Mouse (Mus musculus) heart, embryonic 14.5 days (tissue): ENCODE measurements around the gene Tmem230. TPM values are rescaled to one million over a fixed set of nuclear protein-coding genes. Genes with fewer than 3 reads are reported as not detected.

Experiments
- ATAC-seq: fragments of 200-750 bp; cut with Nextera tagmentation; 2 replicates; pipeline ENCODE4 v1.8.0; 2017; ENCODE audit warnings: low read depth, moderate TSS enrichment; ENCODE audit not compliant: insufficient number of reproducible peaks, insufficient read depth, low FRiP score
- H3K27ac ChIP-seq, 2 experiments: fragments of 200-500 bp in 1 of 2; fragments of 300-500 bp in 1 of 2; sonication (generic) in 1 of 2; replicated peaks in 1 of 2; 2 replicates each; pipeline ENCODE4 v1.5.1; 2012 to 2014; ENCODE audit warnings: low read depth in 2 of 2, low read length in 2 of 2, control low read depth in 1 of 2, mild to moderate bottlenecking in 1 of 2, mixed read lengths in 1 of 2; ENCODE audit not compliant: control insufficient read depth in 1 of 2, insufficient read depth in 1 of 2
- H3K27me3 ChIP-seq: fragments of 300-500 bp; sonication (generic); 2 replicates; pipeline ENCODE4 v1.6.1; 2014; ENCODE audit warnings: mild to moderate bottlenecking, low read length, control low read depth; ENCODE audit not compliant: control insufficient read depth, insufficient read depth
- H3K36me3 ChIP-seq: fragments of 300-500 bp; sonication (generic); 2 replicates; pipeline ENCODE4 v1.6.1; 2014; ENCODE audit warnings: mild to moderate bottlenecking, control low read depth, low read length, mixed read lengths; ENCODE audit not compliant: control insufficient read depth, insufficient read depth
- H3K4me1 ChIP-seq, 2 experiments: fragments of 200-500 bp in 1 of 2; fragments of 300-500 bp in 1 of 2; sonication (generic) in 1 of 2; 2 replicates each; pipeline ENCODE4 v1.6.1; 2012 to 2014; ENCODE audit warnings: low read length in 2 of 2, control low read depth in 1 of 2, mixed read lengths in 1 of 2; ENCODE audit not compliant: control insufficient read depth in 2 of 2, insufficient read depth in 2 of 2
- H3K4me2 ChIP-seq: fragments of 300-500 bp; sonication (generic); 2 replicates; pipeline ENCODE4 v1.6.1; 2014; ENCODE audit warnings: mild to moderate bottlenecking, low read length
- H3K4me3 ChIP-seq, 2 experiments: fragments of 200-500 bp in 1 of 2; fragments of 300-500 bp in 1 of 2; sonication (generic) in 1 of 2; 2 replicates each; pipeline ENCODE4 v1.5.1; 2012 to 2014; ENCODE audit warnings: low read length in 2 of 2, mild to moderate bottlenecking in 2 of 2, control low read depth in 1 of 2, low read depth in 1 of 2, moderate library complexity in 1 of 2; ENCODE audit not compliant: control insufficient read depth in 1 of 2, insufficient read depth in 1 of 2
- H3K9ac ChIP-seq: fragments of 300-500 bp; sonication (generic); 2 replicates; pipeline ENCODE4 v1.6.1; 2014; ENCODE audit warnings: mild to moderate bottlenecking, low read length
- H3K9me3 ChIP-seq: fragments of 300-500 bp; sonication (generic); 2 replicates; pipeline ENCODE4 v1.6.1; 2016; ENCODE audit warnings: low read length, control low read depth; ENCODE audit not compliant: control insufficient read depth
- WGBS: fragments of 180-500 bp; shearing (Covaris S2); extraction: QIAGEN DNeasy Blood & Tissue Kit; methylation state at CpG from one replicate; pipeline ENCODE4 v1.1.7; 2014; 5-methylcytosine and 5-hydroxymethylcytosine counted together
- polyA plus RNA-seq: library from polyadenylated mRNA; unstranded; fragments of >200 nt; fragmentation: Nextera tagmentation; extraction: Ambion mirVana; gene quantifications from 2 replicates; pipeline ENCODE4 v1.2.1, GENCODE M21; 2014

Gene Tmem230
- polyA plus RNA-seq, 1 experiment from 2014 or later = 46.7 TPM

DNA sequence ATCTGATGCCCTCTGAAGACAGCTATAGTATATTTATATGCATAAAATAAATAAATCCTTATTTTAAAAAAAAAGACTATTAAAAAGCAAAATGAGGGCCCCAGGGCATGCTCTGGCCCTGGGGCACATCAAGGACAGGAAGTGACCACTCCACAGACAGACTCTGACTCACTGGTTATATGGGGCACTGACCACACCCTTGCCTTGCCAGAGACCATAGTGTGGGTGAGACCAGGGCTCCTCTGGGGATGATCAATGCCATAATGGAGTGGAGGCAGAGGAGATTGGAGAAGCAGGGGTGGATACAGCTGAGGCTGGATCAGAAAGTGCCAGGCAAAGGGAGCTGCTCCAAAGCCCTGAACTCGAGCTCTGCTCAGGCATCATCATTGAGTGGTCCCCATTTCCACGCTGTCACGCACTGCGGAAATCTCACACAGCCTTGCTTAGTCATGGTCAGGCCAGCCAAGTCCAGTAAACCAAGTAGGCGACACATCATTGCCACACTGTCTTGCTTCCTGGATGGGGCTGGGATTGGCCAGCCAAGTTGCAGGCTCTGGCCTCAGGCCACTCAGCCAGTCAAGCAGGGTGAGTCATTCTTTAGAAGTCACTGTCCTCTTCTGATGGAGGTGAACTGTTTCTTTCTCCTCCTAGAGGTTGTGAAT is 35.5 kb downstream of the Tmem230 start:
- H3K4me1 ChIP-seq = no peaks in the 10 kb centered on the region
- 83% methylated on average over 5 of the region's 5 CpGs for WGBS
- H3K27ac ChIP-seq = no peak overlapping the region
- no peak overlapping the region for H3K4me3 ChIP-seq
- H3K4me2 ChIP-seq = no peak overlapping the region
- no peak for ATAC-seq
- H3K9ac ChIP-seq = no peak overlapping the region
- no peaks in the 10 kb centered on the region for H3K36me3 ChIP-seq
- H3K9me3 ChIP-seq = no peaks in the 10 kb centered on the region
- no peaks in the 10 kb centered on the region for H3K27me3 ChIP-seq

DNA sequence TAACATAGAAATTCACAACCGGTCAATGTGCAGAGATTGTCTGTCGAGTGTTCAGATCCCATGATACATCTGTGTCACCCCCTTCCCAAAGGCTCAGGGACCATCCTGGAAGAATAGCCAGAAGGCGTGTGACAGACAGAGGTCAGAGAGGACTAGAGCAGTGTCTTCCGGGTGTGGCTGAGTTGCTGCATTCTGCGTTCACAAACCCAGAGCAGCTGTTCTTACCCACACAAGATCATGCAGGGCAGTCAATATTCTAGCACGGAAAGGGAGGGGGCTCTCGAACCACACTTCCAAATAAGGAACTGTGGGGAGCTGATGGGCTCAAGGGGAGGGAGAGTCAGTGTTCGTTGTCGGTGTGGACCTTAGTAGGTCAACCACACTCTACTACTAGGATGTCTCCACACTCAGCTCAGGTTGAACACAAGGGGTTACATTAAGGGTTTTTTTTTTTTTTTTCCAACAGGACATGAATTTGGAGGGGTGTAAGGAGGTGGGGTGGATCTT is 36.7 kb downstream of the Tmem230 start:
- Histone ChIP-seq H3K4me3 (no peak overlapping the region), H3K36me3 (no peaks in the 10 kb centered on the region), H3K4me2 (no peak overlapping the region), H3K27me3 (no peaks in the 10 kb centered on the region), H3K9me3 (no peaks in the 10 kb centered on the region), H3K27ac (no peak overlapping the region), H3K4me1 (no peaks in the 10 kb centered on the region), H3K9ac (no peak overlapping the region)
- ATAC-seq = no peak
- WGBS = 83% methylated on average over 9 of the region's 9 CpGs

DNA sequence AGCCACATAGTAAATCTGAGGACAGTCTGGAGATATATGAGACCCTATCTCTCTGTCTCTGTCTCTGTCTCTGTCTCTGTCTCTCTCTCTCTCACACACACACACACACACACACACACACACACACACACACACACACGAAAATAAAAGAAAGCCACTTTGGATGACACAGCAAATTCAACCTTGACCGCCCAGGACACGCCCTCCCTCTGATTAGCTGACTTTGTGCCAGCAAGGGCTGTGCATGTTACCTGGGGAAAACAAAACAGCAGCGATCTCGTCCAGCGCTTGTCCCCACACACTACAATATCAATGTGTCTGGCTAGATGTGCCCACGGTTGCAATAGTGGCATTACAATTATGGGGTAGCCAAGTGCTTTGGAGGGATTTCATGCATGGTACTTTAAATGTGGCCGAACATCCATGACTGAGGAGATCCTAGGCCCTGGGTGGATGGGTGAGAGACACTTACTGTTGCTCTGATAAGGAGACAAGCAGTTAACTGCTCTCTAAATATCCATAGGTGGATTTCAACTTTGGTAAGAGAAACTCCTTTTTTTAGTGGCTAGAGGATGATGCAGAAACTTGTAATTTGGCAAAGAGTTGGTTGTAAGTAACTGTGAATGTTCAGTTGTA is 39.2 kb downstream of the Tmem230 start:
- ATAC-seq = no peak
- H3K4me3 ChIP-seq = no peak overlapping the region
- no peak overlapping the region for H3K27ac ChIP-seq
- no peak overlapping the region for H3K9ac ChIP-seq
- H3K4me1 ChIP-seq = no peaks in the 10 kb centered on the region
- H3K36me3 ChIP-seq = no peaks in the 10 kb centered on the region
- 75% methylated on average over 8 of the region's 8 CpGs for WGBS
- H3K27me3 ChIP-seq = no peaks in the 10 kb centered on the region
- H3K4me2 ChIP-seq = no peak overlapping the region
- no peaks in the 10 kb centered on the region for H3K9me3 ChIP-seq

DNA sequence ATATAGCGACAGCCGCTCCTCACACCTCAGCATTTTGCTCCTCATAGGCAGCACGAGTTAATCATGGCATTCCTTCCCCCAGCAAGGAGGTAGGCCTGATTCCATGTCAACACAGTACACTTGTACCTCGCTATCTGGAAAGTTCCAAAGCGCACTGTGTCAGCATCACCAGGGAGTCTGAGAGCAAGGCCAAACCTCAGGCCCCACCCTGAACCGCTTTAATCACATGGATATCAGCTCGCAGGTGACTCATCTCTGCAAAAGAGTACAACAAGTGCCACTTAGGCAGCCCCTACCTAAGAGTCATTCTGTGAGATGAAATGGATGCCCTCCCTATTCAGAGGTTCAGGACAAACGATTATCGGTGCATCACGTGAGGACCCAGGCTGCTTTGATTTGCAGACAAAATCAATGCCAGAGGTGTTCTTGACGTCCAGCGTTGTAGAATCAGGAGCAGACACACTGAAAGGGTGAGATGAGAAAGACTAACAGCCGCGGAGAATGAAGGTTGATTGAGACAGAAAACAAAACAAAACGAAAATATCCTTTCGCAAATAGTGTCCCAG is 41.2 kb downstream of the Tmem230 start:
- Histone ChIP-seq H3K9ac (no peak overlapping the region), H3K4me1 (no peaks in the 10 kb centered on the region), H3K9me3 (no peaks in the 10 kb centered on the region), H3K36me3 (no peaks in the 10 kb centered on the region), H3K27ac (no peak overlapping the region), H3K27me3 (no peaks in the 10 kb centered on the region), H3K4me3 (no peak overlapping the region), H3K4me2 (no peak overlapping the region)
- WGBS = 55% methylated on average over 16 of the region's 16 CpGs
- no peak for ATAC-seq

DNA sequence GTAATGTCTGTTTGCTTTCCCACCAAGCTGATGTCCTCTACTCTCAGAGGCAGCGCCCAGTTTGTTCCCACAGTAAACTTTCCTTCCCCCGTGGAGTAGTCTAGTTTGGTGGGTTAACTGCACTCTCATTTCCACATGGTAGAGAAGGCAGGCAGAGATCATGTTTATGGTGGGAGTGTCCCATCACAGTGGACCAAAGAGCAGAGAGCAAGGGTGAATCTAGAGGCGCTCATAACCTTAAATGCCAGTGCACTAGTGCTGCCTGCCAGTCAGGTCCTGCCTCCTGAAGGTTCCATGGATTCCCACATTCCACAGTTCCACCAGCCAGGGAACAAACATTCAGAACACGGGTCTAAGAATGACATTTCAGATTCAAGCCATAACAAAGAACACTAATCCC is 42.1 kb downstream of the Tmem230 start:
- H3K4me2 ChIP-seq = no peak overlapping the region
- H3K9ac ChIP-seq = no peak overlapping the region
- no peak overlapping the region for H3K4me3 ChIP-seq
- ATAC-seq = no peak
- H3K27ac ChIP-seq = no peak overlapping the region
- no peaks in the 10 kb centered on the region for H3K36me3 ChIP-seq
- no peaks in the 10 kb centered on the region for H3K9me3 ChIP-seq
- no peaks in the 10 kb centered on the region for H3K4me1 ChIP-seq
- no peaks in the 10 kb centered on the region for H3K27me3 ChIP-seq
- WGBS = 78% methylated on average over 4 of the region's 4 CpGs

DNA sequence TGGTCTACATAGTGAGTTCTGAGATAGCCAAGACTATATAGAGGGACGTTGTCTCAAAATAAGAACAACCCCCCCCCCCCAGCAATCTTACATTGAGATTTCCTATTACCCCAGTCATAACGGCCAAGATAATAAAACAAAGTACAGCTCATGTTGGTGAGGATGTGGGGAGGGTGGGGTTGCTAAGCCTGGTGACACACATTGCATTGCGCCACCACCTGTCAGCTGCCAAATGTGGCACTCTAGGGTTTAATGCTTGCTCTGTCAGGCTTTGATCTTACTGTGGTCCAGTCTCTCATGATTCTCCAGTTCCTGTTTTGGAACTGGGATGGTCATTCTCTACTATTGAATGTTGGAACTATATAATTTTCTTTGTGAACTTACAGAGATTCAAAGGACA is 43.8 kb downstream of the Tmem230 start:
- Histone ChIP-seq H3K27me3 (no peaks in the 10 kb centered on the region), H3K9ac (no peak overlapping the region), H3K4me1 (no peaks in the 10 kb centered on the region), H3K4me2 (no peak overlapping the region), H3K27ac (no peak overlapping the region), H3K9me3 (no peaks in the 10 kb centered on the region), H3K4me3 (no peak overlapping the region), H3K36me3 (no peaks in the 10 kb centered on the region)
- ATAC-seq = no peak
- WGBS = 66% methylated on average over 3 of the region's 3 CpGs

DNA sequence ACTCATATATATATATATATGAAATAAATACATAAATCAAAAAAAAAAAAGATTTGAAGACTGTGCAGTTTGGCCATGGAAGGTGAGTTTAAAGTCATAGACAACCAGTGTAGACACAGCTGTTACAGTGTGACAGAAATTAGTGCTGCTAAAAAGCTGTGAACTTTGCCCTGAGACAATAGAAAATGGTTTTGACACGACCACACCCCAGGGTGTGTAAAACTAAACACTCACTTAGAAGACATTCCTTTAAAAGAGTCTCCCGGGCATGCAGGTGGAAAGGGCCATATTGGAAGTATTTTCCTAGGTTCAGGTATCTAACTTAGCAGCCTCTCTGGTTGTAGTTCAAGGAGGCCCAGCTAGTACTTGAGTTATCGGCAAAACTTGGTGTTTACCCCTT is 44.4 kb downstream of the Tmem230 start:
- Histone ChIP-seq H3K4me2 (no peak overlapping the region), H3K27ac (no peak overlapping the region), H3K9ac (no peak overlapping the region), H3K4me1 (no peaks in the 10 kb centered on the region), H3K36me3 (no peaks in the 10 kb centered on the region), H3K27me3 (no peaks in the 10 kb centered on the region), H3K9me3 (no peaks in the 10 kb centered on the region), H3K4me3 (no peak overlapping the region)
- WGBS = 71% methylated on average over 3 of the region's 3 CpGs
- ATAC-seq = no peak
